Mouse (Mus musculus) adrenal gland, postnatal 14 days (tissue): ENCODE measurements at regions not wholly inside any gene's neighbourhood (a gene's known extent, or its start where the extent isn't known, plus 50 kb on each side); places are given as distances from the start of the nearest gene placed in this dataset.

ENCODE experiments used
- DNase-seq: peaks from one replicate; pipeline ENCODE4 v3.0.0; 2021; ENCODE audit warnings: mixed read lengths

- no peak for DNase-seq
Measured at GRCm38 (mm10) chr5:75828332-75828731, 149.9 kb downstream of the Kdr start.

GRCm38 (mm10) chr5:75826283-75827098 lies 151.8 kb downstream of the Kdr start:
- peak; percentile 24 for DNase-seq

DNA sequence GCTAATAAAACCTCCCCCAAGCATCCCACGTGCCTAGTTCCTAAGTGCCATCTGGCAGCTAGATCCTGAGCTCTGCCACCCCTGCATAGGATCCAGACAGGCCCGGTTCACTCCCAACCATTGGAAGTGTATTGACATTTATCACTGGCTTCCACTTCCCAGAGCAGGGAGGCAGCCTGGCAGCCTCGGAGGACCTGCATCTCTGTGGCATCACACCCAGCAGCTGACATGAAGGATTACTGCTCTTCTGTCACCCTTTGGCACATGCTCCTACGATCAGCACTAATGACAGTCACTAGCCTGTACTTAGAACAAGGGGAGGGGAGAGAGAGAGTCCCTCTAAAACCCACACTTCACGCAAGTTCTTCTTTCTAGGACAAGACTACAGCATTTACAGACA lies 152.7 kb downstream of the Kdr start:
- DNase-seq, result no peak

DNA sequence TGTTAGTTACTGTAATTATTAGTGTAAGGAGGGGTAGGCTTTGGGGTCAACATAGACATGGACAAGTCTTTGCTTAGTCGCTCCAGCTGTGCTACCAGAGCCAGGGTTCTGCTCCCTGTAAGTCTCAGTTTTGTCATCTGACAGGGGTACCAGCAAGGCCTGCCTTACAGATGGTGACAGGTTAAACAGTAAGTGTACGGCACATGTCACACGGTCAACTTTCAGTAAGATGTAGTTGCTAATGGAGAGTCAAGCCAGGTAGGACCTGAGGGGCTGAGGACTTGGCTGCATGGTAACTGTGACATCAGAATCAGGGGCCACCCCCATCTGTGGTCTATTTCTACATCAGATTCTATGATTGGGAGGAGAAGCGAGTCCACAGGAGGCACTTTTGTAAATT lies 153.6 kb downstream of the Kdr start:
- no peak for DNase-seq

- no peak for DNase-seq
Measured at GRCm38 (mm10) chr5:75823646-75824045, 154.6 kb downstream of the Kdr start.

- no peak for DNase-seq
Measured at GRCm38 (mm10) chr5:75817396-75817795, 160.9 kb downstream of the Kdr start.

DNA sequence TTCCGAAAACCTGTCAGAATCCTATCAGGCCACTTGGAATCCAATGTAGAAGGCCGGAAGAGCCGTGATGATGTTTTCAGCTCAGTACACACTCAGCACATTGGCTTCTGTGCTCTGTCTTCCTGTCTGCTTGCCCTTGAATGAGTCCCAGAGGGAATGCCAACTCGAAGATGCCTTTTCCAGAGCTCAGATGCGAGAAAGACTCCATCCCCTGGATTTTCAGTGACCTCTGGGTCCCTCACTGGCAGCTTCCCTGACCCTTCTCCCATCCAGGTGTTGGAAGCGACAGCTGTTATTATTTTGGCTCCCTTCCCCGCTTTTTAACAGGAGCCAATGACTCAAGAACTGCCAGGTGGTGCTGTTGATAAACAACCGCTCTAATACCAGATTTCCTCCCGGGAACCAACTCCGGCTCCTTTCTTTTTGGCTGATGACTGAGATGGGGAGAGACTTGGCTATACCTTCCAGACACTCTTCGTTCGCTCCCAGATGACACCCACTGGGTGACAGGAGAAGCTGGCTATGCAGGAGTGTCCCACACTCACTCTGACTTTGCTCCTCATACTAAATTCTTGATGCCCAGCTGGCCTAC lies 163.8 kb downstream of the Kdr start:
- peak; percentile 16 for DNase-seq

GRCm38 (mm10) chr5:75812686-75813085 lies 165.6 kb downstream of the Kdr start:
- no peak for DNase-seq

GRCm38 (mm10) chr5:75808551-75809332 lies 169.5 kb downstream of the Kdr start:
- peak; percentile 18 for DNase-seq

DNA sequence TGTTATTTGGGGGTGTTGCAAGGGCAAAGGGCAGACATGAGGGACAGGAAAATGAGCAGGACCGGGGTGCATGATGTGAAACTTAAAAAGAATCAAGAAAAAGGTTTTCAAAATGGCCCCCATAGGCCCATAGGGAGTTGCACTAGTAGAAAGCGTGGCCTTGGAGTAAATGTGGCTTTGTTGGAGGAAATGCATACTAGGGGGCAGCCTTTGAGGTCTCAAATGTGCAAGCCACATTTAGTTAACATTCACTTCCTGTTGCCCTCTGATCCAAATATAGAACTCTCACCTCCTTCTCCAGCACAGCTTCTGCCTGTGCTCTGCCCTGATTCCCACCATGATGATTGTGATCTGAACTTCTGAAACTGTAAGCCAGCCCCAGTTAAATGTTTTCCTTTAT lies 173.2 kb downstream of the Kdr start:
- no peak for DNase-seq

- no peak for DNase-seq
Measured at GRCm38 (mm10) chr5:75804340-75804739, 173.9 kb downstream of the Kdr start.

- no peak for DNase-seq
Measured at GRCm38 (mm10) chr5:75803012-75803411, 175.2 kb downstream of the Kdr start.

DNA sequence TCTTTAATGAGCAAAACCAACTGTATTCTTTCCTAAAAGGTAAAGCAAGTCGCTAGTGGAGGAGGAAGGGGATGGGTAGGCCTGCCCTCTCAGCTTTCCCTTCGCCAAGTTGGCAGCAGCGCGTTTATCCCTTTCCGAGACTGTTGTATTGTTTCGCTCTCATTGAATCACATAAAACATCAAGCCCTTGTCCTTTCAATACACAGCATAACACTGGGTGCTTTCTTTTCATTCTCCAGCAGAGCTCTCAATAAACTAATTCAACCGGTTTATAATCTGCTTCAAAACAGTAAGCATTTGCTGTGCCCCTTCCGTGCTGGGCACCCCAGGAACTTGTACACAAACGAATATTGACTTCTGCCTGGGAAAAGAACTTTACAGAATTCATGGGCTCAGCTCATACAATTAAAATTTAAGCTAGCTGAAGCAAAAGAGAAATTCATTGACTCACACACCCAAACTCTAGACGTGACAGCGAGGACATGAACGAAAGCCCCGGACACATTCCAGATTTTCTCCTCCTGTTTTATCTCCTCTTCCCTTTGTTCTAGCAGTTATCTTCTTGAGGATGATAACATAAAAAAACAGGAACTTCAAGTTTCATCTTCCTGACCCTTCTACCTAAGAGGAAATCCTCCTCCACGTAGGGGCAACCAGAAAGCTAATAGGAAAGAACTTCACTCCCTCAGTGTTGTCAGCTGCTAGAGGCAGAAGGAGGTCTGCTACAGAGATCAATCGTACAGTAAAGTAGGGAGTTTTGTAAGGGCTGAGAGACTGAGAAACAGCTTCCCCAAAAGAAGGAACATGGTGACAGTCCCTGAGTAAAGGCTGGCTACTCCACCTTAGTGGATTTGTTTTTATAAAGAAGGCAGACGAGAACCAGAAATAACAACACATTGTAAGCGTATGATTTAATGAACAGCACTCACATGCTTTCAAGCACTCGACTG lies 177.9 kb downstream of the Kdr start:
- no peak for DNase-seq

- DNase-seq, result no peak
Measured at GRCm38 (mm10) chr5:75799627-75800026, 178.6 kb downstream of the Kdr start.

GRCm38 (mm10) chr5:75793184-75793583 lies 185.1 kb downstream of the Kdr start:
- DNase-seq, result no peak

DNA sequence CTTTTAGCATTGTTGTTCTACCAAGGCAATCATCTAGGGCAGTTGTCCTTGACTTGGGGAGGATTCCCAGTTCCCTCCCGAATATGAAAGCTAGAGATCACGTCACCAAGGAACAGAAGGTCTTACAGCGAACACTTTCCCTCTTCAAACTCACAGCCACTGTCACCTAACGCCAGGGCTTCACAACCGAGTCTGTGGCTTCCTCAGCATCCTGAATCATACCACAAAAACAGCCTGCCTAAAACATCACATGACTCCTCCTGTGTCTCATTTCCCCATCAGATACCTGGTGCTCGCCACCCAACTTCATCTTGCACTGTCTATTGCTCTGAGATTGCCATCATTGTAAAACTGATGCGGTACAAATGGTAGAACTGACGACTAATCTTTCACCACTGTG lies 186.5 kb downstream of the Kdr start:
- no peak for DNase-seq

GRCm38 (mm10) chr5:75788087-75788486 lies 190.2 kb downstream of the Kdr start:
- DNase-seq, result no peak

- DNase-seq, result no peak
Measured at GRCm38 (mm10) chr5:75786196-75786595, 192.1 kb downstream of the Kdr start.

DNA sequence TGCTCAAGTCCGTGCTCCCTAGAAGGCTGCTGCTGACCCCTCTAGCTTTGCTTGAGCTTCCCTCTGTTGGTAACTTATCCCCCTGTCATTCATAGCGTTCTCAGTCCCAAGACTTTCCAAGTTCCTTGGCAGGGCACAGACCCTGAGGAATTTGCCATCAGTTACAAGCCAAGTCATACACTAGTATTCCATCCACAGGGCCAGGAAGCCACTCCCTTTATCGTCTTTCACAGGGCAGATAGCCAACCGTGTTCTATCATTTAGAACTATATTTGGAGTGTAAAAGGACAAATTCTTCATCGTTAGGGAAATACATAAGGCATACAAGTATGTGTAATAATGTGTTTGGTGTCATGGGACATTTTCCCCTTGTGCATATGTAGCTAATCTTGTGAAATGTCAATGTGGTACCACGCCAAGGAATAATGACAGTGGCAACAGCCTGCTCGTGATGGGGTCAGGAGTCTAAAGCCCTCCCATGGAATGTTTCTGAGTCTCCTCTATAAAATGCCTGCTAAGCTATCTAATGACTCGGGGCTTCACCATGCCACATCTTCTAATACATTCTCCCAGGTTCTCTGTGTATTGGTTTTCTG lies 193.2 kb downstream of the Kdr start:
- peak; percentile 15 for DNase-seq

- DNase-seq, result peak; percentile 9
Measured at GRCm38 (mm10) chr5:75770592-75770991, 195.9 kb downstream of the Kit start.

GRCm38 (mm10) chr5:75767213-75767612 lies 192.5 kb downstream of the Kit start:
- DNase-seq, result no peak

GRCm38 (mm10) chr5:75762374-75762773 lies 187.7 kb downstream of the Kit start:
- no peak for DNase-seq
